Mouse (Mus musculus): ENCODE measurements around the gene Acat3. TPM values are rescaled to one million over a fixed set of nuclear protein-coding genes. Genes with fewer than 3 reads are reported as not detected.
"Not testable (repeated sequence)": the region's sequence is repeated elsewhere in the genome, so short reads cannot be mapped to it uniquely, and the experiment has no call there.

The Acat3 gene
- 38.4 and 38.8 TPM in 2 replicates for polyA plus RNA-seq (2015; fragmentation: Nextera tagmentation; extraction: Ambion mirVana)

- H3K9ac ChIP-seq (replicated peaks) = peak within 1 kb of the TSS; percentile 44
- H3K27ac ChIP-seq (ENCODE audit: low read depth) = peak within 1 kb of the TSS; percentile 68
Measured at GRCm38 (mm10) chr17:12940151-12940805, at the start of gene Acat3. Acat3 (minus strand) TSS chr17:12940600.

GRCm38 (mm10) chr17:12988096-12988495 lies 47.7 kb upstream of the Acat3 start:
- H3K9me3 ChIP-seq (ENCODE audit: low read length); H3K4me1 ChIP-seq (ENCODE audit: insufficient read depth); H3K9ac ChIP-seq (replicated peaks); H3K27ac ChIP-seq (ENCODE audit: low read depth); H3K27me3 ChIP-seq (ENCODE audit: insufficient read depth, low read length); H3K4me3 ChIP-seq (ENCODE audit: low read depth, low read length); H3K4me2 ChIP-seq (ENCODE audit: low read depth, low read length); DNase-seq; ATAC-seq: not testable (repeated sequence)
- peak; percentile 33 for TF ChIP-seq CTCF (IDR thresholded peaks at IDR 0.05; ENCODE audit: low read depth)
- H3K36me3 ChIP-seq (replicated peaks; ENCODE audit: insufficient read depth, low read length) = peaks cover 16% of the 10 kb centered on the region
- WGBS (ENCODE audit: insufficient replicate concordance) = 81% methylated on average over 8 of the region's 8 CpGs

More at GRCm38 (mm10) chr17:12940151-12940805, at the start of gene Acat3:
- ATAC-seq (peak; percentile 54), DNase-seq (peak; percentile 66)
- no peak for TF ChIP-seq CTCF (IDR thresholded peaks at IDR 0.05; ENCODE audit: low read depth)
- TF ChIP-seq EP300 (IDR thresholded peaks at IDR 0.05; ENCODE audit: low read depth) = 0 out of 2 replicates have a peak, but pooled peaks have one; percentile 39
- Histone ChIP-seq H3K36me3 (replicated peaks; ENCODE audit: insufficient read depth, low read length) (peaks cover 6% of the 10 kb centered on the region; the same call in 1 of the 2 replicates), H3K4me3 (ENCODE audit: low read depth, low read length) (peak within 1 kb of the TSS; percentile 39), H3K4me1 (ENCODE audit: insufficient read depth) (peaks cover 8% of the 10 kb centered on the region), H3K4me2 (ENCODE audit: low read depth, low read length) (peak within 1 kb of the TSS; percentile 73), H3K27me3 (ENCODE audit: insufficient read depth, low read length) (no peaks in the 10 kb centered on the region), H3K9me3 (ENCODE audit: low read length) (no peaks in the 10 kb centered on the region)
- 10% methylated on average over 26 of the region's 27 CpGs for WGBS (ENCODE audit: insufficient replicate concordance)

- DNase-seq (no peak), ATAC-seq (no peak)
- 53% methylated on average over 2 of the region's 2 CpGs for WGBS (ENCODE audit: insufficient replicate concordance)
- Histone ChIP-seq H3K4me1 (ENCODE audit: insufficient read depth) (no peaks in the 10 kb centered on the region), H3K4me2 (ENCODE audit: low read depth, low read length) (no peak overlapping the region), H3K36me3 (replicated peaks; ENCODE audit: insufficient read depth, low read length) (peaks cover 46% of the 10 kb centered on the region), H3K4me3 (ENCODE audit: low read depth, low read length) (no peak overlapping the region), H3K27ac (ENCODE audit: low read depth) (no peak overlapping the region), H3K9me3 (ENCODE audit: low read length) (no peaks in the 10 kb centered on the region), H3K27me3 (ENCODE audit: insufficient read depth, low read length) (no peaks in the 10 kb centered on the region), H3K9ac (replicated peaks) (no peak overlapping the region)
- no peak for TF ChIP-seq EP300 (IDR thresholded peaks at IDR 0.05; ENCODE audit: low read depth)
- TF ChIP-seq CTCF (IDR thresholded peaks at IDR 0.05; ENCODE audit: low read depth) = no peak
Measured at GRCm38 (mm10) chr17:12983988-12984387, 43.6 kb upstream of the Acat3 start.

GRCm38 (mm10) chr17:12978546-12978945 lies 38.1 kb upstream of the Acat3 start:
- TF ChIP-seq CTCF (IDR thresholded peaks at IDR 0.05; ENCODE audit: low read depth) = no peak
- TF ChIP-seq EP300 (IDR thresholded peaks at IDR 0.05; ENCODE audit: low read depth) = no peak
- Histone ChIP-seq H3K36me3 (replicated peaks; ENCODE audit: insufficient read depth, low read length) (peaks cover 63% of the 10 kb centered on the region), H3K4me3 (ENCODE audit: low read depth, low read length) (no peak overlapping the region), H3K9ac (replicated peaks) (no peak overlapping the region), H3K27me3 (ENCODE audit: insufficient read depth, low read length) (no peaks in the 10 kb centered on the region), H3K9me3 (ENCODE audit: low read length) (no peaks in the 10 kb centered on the region), H3K4me2 (ENCODE audit: low read depth, low read length) (no peak overlapping the region), H3K4me1 (ENCODE audit: insufficient read depth) (no peaks in the 10 kb centered on the region), H3K27ac (ENCODE audit: low read depth) (no peak overlapping the region)
- 87% methylated on average over 1 of the region's 1 CpGs for WGBS (ENCODE audit: insufficient replicate concordance)
- DNase-seq = no peak
- ATAC-seq = no peak

- no peaks in the 10 kb centered on the region for H3K27me3 ChIP-seq (ENCODE audit: insufficient read depth, low read length)
- ATAC-seq (no peak), DNase-seq (no peak)
- H3K9ac ChIP-seq (replicated peaks) = no peak overlapping the region
- 85% methylated on average over 2 of the region's 2 CpGs for WGBS (ENCODE audit: insufficient replicate concordance)
- no peaks in the 10 kb centered on the region for H3K9me3 ChIP-seq (ENCODE audit: low read length)
- TF ChIP-seq EP300 (IDR thresholded peaks at IDR 0.05; ENCODE audit: low read depth) (no peak), CTCF (IDR thresholded peaks at IDR 0.05; ENCODE audit: low read depth) (no peak)
- peaks cover 55% of the 10 kb centered on the region for H3K36me3 ChIP-seq (replicated peaks; ENCODE audit: insufficient read depth, low read length)
- H3K27ac ChIP-seq (ENCODE audit: low read depth) = no peak overlapping the region
- H3K4me2 ChIP-seq (ENCODE audit: low read depth, low read length) = no peak overlapping the region
- no peaks in the 10 kb centered on the region for H3K4me1 ChIP-seq (ENCODE audit: insufficient read depth)
- H3K4me3 ChIP-seq (ENCODE audit: low read depth, low read length) = no peak overlapping the region
Measured at GRCm38 (mm10) chr17:12973851-12974250, 33.5 kb upstream of the Acat3 start.

GRCm38 (mm10) chr17:12967173-12967572 lies 26.8 kb upstream of the Acat3 start:
- TF ChIP-seq CTCF (IDR thresholded peaks at IDR 0.05; ENCODE audit: low read depth) = no peak
- TF ChIP-seq EP300 (IDR thresholded peaks at IDR 0.05; ENCODE audit: low read depth) = no peak
- Histone ChIP-seq H3K4me1 (ENCODE audit: insufficient read depth) (no peaks in the 10 kb centered on the region), H3K4me2 (ENCODE audit: low read depth, low read length) (no peak overlapping the region), H3K4me3 (ENCODE audit: low read depth, low read length) (no peak overlapping the region), H3K9ac (replicated peaks) (no peak overlapping the region), H3K9me3 (ENCODE audit: low read length) (no peaks in the 10 kb centered on the region), H3K27ac (ENCODE audit: low read depth) (no peak overlapping the region), H3K36me3 (replicated peaks; ENCODE audit: insufficient read depth, low read length) (peaks cover 38% of the 10 kb centered on the region), H3K27me3 (ENCODE audit: insufficient read depth, low read length) (no peaks in the 10 kb centered on the region)
- ATAC-seq = no peak
- 94% methylated on average over 2 of the region's 2 CpGs for WGBS (ENCODE audit: insufficient replicate concordance)
- DNase-seq = no peak

All from liver, postnatal 0 days (tissue).